Mouse (Mus musculus): Measurements from ENCODE around the gene Gmcl1. TPM values are rescaled to one million over a fixed set of nuclear protein-coding genes. Genes with fewer than 3 reads are reported as not detected.

Gmcl1 gene
- 31.4 and 33.1 TPM in 2 replicates for polyA plus RNA-seq (2015; fragmentation: Nextera tagmentation; extraction: Ambion mirVana)

DNA sequence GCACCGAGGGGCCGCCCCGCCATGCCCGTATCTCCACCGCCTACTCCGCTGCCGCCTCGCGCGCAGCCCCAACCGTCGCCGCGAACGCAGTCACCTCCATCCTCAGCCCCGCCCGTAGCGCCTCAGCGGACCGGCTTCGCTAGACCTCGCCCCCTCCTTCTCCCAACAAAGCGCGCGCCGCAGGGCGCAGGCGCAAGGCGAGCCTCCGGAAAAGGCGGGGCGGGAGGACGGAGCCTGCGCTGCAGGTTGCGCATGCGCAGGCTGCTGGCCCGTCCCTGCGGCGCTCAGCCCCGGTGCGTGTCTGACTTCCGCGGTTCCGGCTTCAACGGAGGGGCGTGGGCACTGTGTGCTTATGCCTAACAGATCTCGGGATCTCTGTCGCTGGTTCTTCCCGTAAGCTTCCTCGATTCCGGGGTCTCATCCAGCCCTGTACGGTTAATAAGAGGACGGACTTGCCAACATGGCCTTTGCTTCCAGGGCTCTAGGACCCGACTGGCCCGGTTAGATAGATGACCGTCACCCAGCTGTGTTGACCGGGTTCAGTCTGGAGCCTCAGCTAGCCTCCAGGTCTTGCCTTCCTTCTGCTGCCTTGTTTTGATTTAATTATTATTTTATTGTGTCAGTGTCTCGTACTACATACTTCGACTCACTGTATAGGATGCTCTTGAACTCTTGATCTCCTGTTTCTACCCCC lies at the start of gene Gmcl1:
Gmcl1 (minus strand) TSS at position 201 of the 694 bp plus-strand sequence.
- under 1% methylated on average over 59 of the region's 59 CpGs for WGBS
- peak within 1 kb of the TSS; percentile 82 for H3K9ac ChIP-seq
- H3K4me2 ChIP-seq = peak within 1 kb of the TSS; percentile 98
- no peaks in the 10 kb centered on the region for H3K9me3 ChIP-seq
- H3K4me3 ChIP-seq (replicated peaks) = peak within 1 kb of the TSS; percentile 91
- no peaks in the 10 kb centered on the region for H3K36me3 ChIP-seq
- H3K27ac ChIP-seq = peak within 1 kb of the TSS; percentile 68
- peak; percentile 97 for ATAC-seq (ENCODE audit: insufficient read depth, low FRiP score, low read depth)
- H3K4me1 ChIP-seq = 0 out of 2 replicates have a peak, but pooled peaks cover 6% of the 10 kb centered on the region
- H3K27me3 ChIP-seq (replicated peaks) = no peaks in the 10 kb centered on the region

DNA sequence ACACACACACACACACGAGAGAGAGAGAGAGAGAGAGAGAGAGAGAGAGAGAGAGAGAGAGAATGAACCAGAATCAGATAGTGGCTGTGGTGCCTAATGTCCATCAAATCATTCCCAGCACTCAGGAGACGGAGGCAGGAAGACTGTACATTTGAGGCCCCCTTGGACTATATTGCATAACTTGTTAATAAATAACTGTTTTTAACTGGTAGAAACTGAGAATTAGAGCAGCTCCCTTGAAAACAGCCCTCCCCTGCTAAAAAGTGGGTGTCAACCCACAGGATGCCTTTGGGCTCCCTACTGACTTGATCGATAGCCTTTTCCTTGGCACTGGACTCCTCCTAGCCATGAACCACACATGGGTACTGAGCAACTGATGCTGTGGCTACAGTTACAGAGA lies 49.2 kb upstream of the Gmcl1 start:
- WGBS = 67% methylated on average over 3 of the region's 3 CpGs
- Histone ChIP-seq H3K27me3 (replicated peaks) (no peaks in the 10 kb centered on the region), H3K4me3 (replicated peaks) (no peak overlapping the region), H3K4me2 (no peak overlapping the region), H3K9me3 (no peaks in the 10 kb centered on the region), H3K9ac (no peak overlapping the region), H3K4me1 (no peaks in the 10 kb centered on the region), H3K36me3 (no peaks in the 10 kb centered on the region), H3K27ac (no peak overlapping the region)
- 0 out of 2 replicates have a peak, but pooled peaks have one; percentile 43 for ATAC-seq (ENCODE audit: insufficient read depth, low FRiP score, low read depth)

DNA sequence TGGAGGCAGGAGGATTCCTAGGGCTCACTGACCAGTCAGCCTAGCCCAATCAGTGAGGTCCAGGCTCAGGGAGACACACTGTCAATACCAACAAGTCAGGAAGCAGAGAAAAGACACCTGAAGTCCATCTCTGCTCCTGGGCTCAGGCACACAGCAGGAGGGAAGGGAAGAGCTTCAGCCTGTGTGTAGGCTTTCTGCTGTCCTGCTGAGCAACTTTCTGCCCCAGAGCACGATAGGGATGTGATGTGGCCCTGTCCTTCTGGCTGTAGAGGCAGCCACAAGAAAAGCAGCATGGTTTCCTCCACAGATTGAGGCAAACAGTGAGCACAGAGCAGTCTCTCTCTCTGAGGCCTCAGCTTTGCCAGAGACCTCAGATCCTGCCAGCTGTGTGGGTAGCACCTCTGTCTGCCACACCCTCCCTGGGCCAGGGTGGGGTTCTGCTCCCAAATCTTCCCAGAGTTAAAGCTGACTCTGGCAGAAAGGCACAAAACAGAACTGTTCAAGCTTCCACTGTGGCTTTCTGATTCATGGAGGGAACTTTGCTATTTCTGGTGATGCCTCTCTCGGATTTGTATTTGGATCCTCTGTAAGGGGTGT lies 48.3 kb upstream of the Gmcl1 start:
- no peaks in the 10 kb centered on the region for H3K4me1 ChIP-seq
- H3K4me3 ChIP-seq (replicated peaks) = no peak overlapping the region
- H3K4me2 ChIP-seq = no peak overlapping the region
- no peaks in the 10 kb centered on the region for H3K36me3 ChIP-seq
- no peaks in the 10 kb centered on the region for H3K27me3 ChIP-seq (replicated peaks)
- WGBS = 48% methylated on average over 2 of the region's 2 CpGs
- H3K9ac ChIP-seq = no peak overlapping the region
- H3K27ac ChIP-seq = no peak overlapping the region
- H3K9me3 ChIP-seq = no peaks in the 10 kb centered on the region
- no peak for ATAC-seq (ENCODE audit: insufficient read depth, low FRiP score, low read depth)

DNA sequence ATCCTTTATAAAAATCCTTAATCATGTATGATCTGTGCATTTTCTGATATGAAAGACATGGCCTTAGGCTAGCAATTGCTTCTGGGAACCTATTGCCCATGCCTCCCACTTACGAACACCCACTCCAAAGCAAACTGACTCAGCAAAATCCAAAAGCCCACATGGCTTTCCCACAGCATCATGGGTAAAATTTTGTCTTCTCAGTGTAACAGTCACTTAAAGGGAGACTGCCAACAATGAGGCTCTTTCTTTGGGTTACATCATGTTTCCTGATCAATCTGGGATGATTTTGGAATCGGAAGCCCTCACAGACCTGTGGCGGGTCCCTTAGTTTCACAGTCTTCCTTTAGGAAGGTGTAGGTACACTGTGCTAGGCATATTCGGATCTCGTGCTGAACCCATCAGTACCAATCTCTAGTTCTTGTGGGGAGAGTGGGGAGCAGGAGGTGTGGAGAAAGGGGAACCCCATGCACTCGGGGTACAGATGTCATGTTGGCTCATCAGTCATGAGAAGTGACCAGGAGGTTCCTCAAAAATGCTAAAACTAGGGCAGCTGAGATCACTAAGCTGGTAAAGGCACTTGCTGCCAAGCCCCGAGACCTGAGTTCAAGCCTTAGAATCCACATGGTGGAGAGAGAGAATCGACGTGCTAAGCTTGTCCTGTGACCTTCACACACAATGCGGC lies 45.9 kb upstream of the Gmcl1 start:
- no peak overlapping the region for H3K27ac ChIP-seq
- H3K4me2 ChIP-seq = no peak overlapping the region
- no peak for ATAC-seq (ENCODE audit: insufficient read depth, low FRiP score, low read depth)
- no peaks in the 10 kb centered on the region for H3K27me3 ChIP-seq (replicated peaks)
- 84% methylated on average over 10 of the region's 10 CpGs for WGBS
- no peak overlapping the region for H3K9ac ChIP-seq
- H3K9me3 ChIP-seq = no peaks in the 10 kb centered on the region
- H3K4me1 ChIP-seq = no peaks in the 10 kb centered on the region
- no peak overlapping the region for H3K4me3 ChIP-seq (replicated peaks)
- no peaks in the 10 kb centered on the region for H3K36me3 ChIP-seq

DNA sequence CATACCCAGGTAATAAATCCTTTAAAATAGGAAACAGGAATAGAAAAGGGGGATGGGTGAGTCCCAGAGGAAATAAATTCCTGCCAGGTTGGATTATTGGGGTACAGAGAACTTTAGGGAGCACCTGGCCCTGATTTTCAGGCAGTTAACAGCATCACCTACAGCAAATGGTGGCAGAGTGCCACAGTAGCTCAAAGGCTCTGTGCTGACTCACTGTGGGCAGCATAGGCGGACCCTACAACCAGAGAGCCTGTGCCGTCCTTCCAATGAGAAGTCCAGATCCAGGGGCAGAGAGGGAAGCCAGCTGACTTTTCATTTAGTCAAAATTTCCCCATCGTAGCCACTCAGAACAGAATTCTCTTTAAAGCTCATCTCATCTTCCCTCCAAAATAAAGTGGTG lies 44.0 kb upstream of the Gmcl1 start:
- Histone ChIP-seq H3K27ac (no peak overlapping the region), H3K4me2 (no peak overlapping the region), H3K27me3 (replicated peaks) (no peaks in the 10 kb centered on the region), H3K9ac (no peak overlapping the region), H3K4me3 (replicated peaks) (no peak overlapping the region), H3K4me1 (no peaks in the 10 kb centered on the region), H3K36me3 (no peaks in the 10 kb centered on the region), H3K9me3 (no peaks in the 10 kb centered on the region)
- WGBS = 72% methylated on average over 3 of the region's 3 CpGs
- ATAC-seq (ENCODE audit: insufficient read depth, low FRiP score, low read depth) = no peak

DNA sequence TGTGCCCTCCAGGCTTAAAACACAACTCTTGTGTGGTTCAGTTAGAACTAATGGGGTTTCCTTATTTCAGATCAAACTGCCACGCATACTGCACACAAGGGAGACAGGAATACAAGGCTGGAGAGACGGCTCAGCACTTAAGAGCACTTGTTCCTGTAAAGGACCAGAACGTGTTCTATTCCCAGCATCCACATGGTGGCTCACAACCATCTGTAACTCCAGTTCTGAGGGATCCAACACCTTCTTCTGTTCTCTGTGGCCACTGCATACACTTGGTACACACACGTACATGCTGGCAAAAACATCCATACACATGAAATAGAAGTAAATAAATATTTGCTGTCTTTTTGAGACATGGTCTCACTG lies 43.5 kb upstream of the Gmcl1 start:
- ATAC-seq (ENCODE audit: insufficient read depth, low FRiP score, low read depth) = no peak
- H3K4me2 ChIP-seq = no peak overlapping the region
- no peak overlapping the region for H3K9ac ChIP-seq
- H3K27me3 ChIP-seq (replicated peaks) = no peaks in the 10 kb centered on the region
- H3K27ac ChIP-seq = no peak overlapping the region
- no peaks in the 10 kb centered on the region for H3K9me3 ChIP-seq
- H3K4me3 ChIP-seq (replicated peaks) = no peak overlapping the region
- H3K4me1 ChIP-seq = no peaks in the 10 kb centered on the region
- WGBS = 61% methylated on average over 4 of the region's 4 CpGs
- no peaks in the 10 kb centered on the region for H3K36me3 ChIP-seq

DNA sequence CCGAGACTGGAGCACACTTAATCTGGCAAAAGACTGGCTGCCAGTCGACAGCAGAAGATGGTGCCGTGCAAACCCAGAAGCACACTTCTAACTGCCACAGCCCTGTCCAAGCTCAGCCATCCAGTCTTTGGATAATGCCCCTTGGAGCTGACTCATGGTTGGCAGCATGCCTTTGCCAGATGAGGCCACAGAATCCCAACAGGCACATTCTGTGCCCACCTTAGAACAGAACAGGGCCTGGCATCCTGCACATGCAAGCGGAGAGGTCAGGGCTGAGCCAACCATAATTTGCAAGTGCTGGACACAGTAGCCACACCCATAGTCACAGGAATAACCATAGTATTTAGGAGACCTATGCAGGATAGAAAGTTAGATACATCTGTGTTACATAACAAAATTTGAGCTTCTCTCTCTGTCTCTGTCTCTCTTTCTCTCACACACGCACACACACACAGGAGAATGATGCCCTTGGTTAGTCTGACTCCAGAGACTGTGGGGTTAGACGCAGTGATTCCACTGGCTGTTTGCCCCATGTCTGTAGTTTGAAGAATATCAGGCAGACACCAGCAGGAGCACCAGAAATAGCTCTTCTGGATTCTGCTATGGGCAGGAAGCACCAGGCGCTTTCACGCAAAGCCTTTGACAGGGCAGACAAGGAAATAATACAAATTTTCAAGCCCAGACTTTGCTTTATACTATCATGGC lies 43.0 kb upstream of the Gmcl1 start:
- no peak overlapping the region for H3K9ac ChIP-seq
- no peaks in the 10 kb centered on the region for H3K4me1 ChIP-seq
- ATAC-seq (ENCODE audit: insufficient read depth, low FRiP score, low read depth) = no peak
- no peak overlapping the region for H3K27ac ChIP-seq
- H3K36me3 ChIP-seq = no peaks in the 10 kb centered on the region
- no peaks in the 10 kb centered on the region for H3K9me3 ChIP-seq
- no peak overlapping the region for H3K4me3 ChIP-seq (replicated peaks)
- H3K27me3 ChIP-seq (replicated peaks) = no peaks in the 10 kb centered on the region
- no peak overlapping the region for H3K4me2 ChIP-seq
- WGBS = 85% methylated on average over 8 of the region's 8 CpGs

DNA sequence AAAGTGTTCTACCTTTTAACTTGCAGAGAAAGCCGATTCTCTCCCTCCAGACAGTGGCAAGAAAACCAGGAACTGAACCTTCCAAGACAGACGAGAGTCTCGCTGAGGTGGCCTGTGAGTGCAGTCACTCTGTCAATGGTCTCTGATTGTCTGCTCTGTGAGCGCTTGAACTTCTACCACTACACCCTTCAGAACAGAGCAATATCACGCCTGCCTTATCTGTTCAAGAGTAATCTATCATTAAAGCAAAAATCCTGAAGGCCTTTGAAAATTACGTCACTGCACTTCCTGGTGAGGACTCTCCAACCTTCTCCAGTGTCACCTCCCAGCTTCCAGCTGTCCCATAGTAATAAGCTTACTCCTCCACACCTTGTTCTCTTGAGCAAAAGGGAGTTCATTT lies 41.8 kb upstream of the Gmcl1 start:
- no peaks in the 10 kb centered on the region for H3K4me1 ChIP-seq
- ATAC-seq (ENCODE audit: insufficient read depth, low FRiP score, low read depth) = 0 out of 2 replicates have a peak, but pooled peaks have one; percentile 29
- no peaks in the 10 kb centered on the region for H3K27me3 ChIP-seq (replicated peaks)
- no peak overlapping the region for H3K4me3 ChIP-seq (replicated peaks)
- no peaks in the 10 kb centered on the region for H3K36me3 ChIP-seq
- H3K27ac ChIP-seq = no peak overlapping the region
- no peak overlapping the region for H3K9ac ChIP-seq
- H3K4me2 ChIP-seq = no peak overlapping the region
- 67% methylated on average over 6 of the region's 6 CpGs for WGBS
- H3K9me3 ChIP-seq = no peaks in the 10 kb centered on the region

DNA sequence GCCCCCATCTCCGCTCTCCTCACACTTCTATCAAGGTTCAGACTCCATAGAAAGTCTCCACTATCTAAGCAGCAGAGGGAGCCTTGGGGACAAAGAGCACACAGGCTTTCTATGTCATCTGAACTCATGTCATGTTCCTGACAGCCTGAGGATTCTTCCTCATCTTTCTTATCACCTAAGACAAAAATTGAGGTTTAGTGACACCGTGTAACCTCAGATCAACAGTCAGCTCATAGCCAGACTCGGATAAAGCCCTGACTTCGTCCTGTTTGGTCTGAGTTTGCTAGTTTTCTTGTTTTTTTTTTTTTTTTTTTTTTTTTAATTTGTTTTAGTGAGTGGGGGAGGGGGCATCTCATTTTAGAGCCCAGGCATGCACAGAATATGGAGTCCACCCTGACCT lies 40.6 kb upstream of the Gmcl1 start:
- Histone ChIP-seq H3K27ac (no peak overlapping the region), H3K36me3 (no peaks in the 10 kb centered on the region), H3K4me2 (no peak overlapping the region), H3K27me3 (replicated peaks) (no peaks in the 10 kb centered on the region), H3K9me3 (no peaks in the 10 kb centered on the region), H3K4me3 (replicated peaks) (no peak overlapping the region), H3K9ac (no peak overlapping the region), H3K4me1 (no peaks in the 10 kb centered on the region)
- ATAC-seq (ENCODE audit: insufficient read depth, low FRiP score, low read depth) = no peak
- WGBS = 76% methylated on average over 4 of the region's 4 CpGs

DNA sequence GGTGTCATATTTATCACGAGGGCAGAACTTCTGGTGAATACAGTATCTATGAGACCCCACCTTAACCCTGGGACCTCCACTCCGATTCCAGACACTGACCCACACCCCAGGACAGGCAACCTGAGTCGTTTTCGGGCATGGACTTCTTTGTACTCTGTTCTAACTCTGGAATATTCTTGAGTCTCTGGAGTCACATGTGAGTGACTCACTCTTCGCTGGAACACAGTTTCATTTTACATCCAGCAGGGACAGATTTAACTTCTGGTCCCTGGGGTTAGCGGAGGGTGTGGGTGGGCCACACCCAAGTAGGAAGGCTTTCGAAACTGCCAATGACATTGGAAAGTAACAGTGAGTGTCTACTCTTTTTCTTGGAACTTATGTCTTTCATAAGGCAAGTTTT lies 39.4 kb upstream of the Gmcl1 start:
- H3K4me1 ChIP-seq = no peaks in the 10 kb centered on the region
- no peak overlapping the region for H3K4me2 ChIP-seq
- H3K27ac ChIP-seq = no peak overlapping the region
- no peak overlapping the region for H3K4me3 ChIP-seq (replicated peaks)
- H3K9me3 ChIP-seq = no peaks in the 10 kb centered on the region
- 66% methylated on average over 7 of the region's 7 CpGs for WGBS
- H3K36me3 ChIP-seq = no peaks in the 10 kb centered on the region
- no peaks in the 10 kb centered on the region for H3K27me3 ChIP-seq (replicated peaks)
- ATAC-seq (ENCODE audit: insufficient read depth, low FRiP score, low read depth) = 0 out of 2 replicates have a peak, but pooled peaks have one; percentile 6
- no peak overlapping the region for H3K9ac ChIP-seq

DNA sequence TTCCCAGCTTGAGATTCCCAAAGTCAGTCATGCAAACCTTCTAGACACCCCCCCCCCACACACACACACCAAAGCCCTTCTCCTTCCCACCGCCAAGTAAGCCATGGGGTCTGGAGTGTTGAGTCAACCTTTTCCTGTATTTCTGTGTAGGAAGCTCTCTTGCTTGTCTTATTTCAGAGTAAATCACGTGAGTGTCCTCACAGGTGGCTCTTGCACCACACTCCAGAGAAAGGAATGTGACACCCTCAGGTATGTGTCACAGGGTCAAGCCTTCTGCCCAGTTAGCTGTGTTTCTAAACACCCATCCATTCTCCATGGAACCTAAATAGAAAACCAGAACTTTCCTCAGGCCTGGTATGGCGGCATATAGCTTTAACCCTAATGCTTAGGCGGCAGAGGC lies 35.8 kb upstream of the Gmcl1 start:
- 79% methylated on average over 4 of the region's 4 CpGs for WGBS
- H3K27ac ChIP-seq = no peak overlapping the region
- H3K4me2 ChIP-seq = no peak overlapping the region
- H3K27me3 ChIP-seq (replicated peaks) = no peaks in the 10 kb centered on the region
- H3K4me1 ChIP-seq = no peaks in the 10 kb centered on the region
- ATAC-seq (ENCODE audit: insufficient read depth, low FRiP score, low read depth) = no peak
- H3K9me3 ChIP-seq = no peaks in the 10 kb centered on the region
- H3K4me3 ChIP-seq (replicated peaks) = no peak overlapping the region
- no peaks in the 10 kb centered on the region for H3K36me3 ChIP-seq
- H3K9ac ChIP-seq = no peak overlapping the region

Measured in stomach, embryonic 15.5 days (tissue).